Mouse (Mus musculus): ENCODE measurements at regions not wholly inside any gene's neighbourhood (a gene's known extent, or its start where the extent isn't known, plus 50 kb on each side); places are given as distances from the start of the nearest gene placed in this dataset.

DNA sequence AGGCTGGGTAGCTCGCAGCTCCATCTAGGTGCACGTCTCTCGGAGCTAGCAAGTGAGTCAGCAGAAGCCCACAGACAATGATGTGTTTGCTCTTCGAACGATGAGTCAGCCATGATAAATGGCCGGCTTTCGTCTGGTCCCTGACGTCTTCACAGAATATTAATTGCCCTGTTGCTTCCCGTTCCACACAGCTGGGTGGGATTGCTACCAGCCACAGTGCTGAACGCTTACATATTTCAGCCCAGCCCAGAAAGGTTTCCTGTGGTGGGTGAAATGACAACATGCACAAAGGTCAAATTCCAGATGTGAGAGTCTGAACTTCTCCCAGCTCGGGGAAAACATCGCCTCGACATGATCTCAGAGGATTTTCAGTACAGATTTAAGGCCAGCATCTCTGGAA lies 202.1 kb upstream of the Pgrmc2 start:
- no peak for TF ChIP-seq CTCF (IDR thresholded peaks at IDR 0.05; ENCODE audit: borderline replicate concordance, extremely low read depth, insufficient read depth, insufficient read length)
- TF ChIP-seq POLR2A (IDR thresholded peaks at IDR 0.05; ENCODE audit: borderline replicate concordance, extremely low read depth, insufficient read depth, insufficient read length, poor library complexity, severe bottlenecking): no peak

Data from brain, embryonic 14.5 days (tissue).